Mouse (Mus musculus) thymus, postnatal 4 days (tissue): ENCODE results near the gene Tns1.

Experiments used
- DNase-seq: peaks from one replicate; pipeline ENCODE4 v3.0.0; 2021

Tns1 gene

DNA sequence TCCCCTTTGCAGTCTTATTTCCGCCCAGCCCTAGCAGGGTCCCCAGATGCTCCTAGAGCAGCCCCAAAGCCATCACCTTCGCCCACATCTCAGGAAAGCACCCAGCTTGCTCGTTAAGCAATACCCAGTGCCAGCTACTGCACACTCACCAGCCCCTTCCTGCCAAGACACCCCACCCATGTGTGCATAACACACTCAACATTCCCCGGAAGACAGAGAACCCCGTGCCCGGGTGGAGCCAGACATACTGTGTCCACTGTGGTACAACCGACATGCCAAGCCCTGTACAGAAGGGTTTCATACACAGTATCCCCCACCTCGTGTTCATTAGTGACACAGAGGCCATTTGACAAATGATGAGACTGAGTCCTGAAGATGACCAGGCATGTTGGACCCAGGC, 195.9 kb downstream of the Tns1 start:
- DNase-seq: no peak

- no peak for DNase-seq
Observed at GRCm38 (mm10) chr1:73927819-73928218, 196.4 kb downstream of the Tns1 start.

GRCm38 (mm10) chr1:73926279-73926678, 198.0 kb downstream of the Tns1 start:
- DNase-seq: peak; percentile 65

DNA sequence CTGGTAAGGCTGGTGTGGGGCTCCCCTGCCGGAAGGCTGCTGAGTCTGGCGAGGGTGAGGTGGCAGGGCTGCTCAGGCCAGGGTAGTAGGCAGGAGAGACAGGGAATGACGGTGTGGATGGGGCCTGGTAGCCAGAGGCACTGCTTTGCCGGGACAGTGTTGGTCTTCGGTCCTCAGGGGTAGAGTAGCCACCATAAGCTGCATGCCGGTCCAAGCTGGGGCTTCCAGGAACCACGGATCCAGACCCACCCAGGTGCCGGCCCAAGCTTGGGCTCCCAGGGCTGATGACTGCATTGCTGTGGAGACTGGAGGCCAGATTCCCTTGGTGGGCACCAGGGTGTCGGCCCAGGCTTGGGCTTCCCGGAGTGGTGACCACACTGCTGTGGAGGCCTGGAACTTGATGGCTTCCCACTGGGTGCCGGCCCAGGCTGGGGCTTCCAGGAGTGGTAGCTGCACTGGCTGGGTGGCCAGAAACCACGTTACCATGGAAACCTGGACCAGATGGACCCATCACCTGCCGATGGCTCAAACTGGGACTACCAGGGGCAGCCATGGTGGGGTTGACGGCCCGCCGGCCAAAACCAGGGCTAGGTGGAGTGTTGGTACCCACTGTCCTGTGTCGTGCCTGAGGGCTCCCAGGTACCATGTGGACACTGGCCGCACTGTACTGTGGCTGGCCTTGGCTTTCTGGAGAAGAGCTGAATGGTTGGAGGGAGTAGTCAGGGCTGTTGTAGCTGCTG, 199.2 kb downstream of the Tns1 start:
- no peak for DNase-seq

GRCm38 (mm10) chr1:73924210-73924609, 200.0 kb downstream of the Tns1 start:
- DNase-seq: no peak

DNA sequence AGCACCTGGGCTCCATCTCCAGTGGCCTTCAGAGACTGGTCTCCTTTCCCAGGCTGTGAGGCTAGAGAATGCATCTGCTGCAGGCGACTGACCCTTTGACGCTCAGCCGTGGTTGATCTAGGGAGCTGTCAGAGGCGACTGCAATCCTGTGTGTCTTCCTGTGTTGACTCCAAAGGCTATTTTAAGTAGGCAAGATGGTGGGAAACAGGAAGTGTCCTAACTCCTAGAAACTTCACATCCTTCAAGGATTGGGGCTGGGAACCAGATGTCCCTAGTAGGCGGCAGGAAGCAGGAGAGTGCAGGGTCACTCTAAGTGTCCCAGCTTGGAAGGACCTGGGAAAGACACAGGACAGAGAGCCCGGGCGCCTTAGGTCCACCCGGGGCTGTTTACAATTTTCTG, 201.1 kb downstream of the Tns1 start:
- no peak for DNase-seq

DNA sequence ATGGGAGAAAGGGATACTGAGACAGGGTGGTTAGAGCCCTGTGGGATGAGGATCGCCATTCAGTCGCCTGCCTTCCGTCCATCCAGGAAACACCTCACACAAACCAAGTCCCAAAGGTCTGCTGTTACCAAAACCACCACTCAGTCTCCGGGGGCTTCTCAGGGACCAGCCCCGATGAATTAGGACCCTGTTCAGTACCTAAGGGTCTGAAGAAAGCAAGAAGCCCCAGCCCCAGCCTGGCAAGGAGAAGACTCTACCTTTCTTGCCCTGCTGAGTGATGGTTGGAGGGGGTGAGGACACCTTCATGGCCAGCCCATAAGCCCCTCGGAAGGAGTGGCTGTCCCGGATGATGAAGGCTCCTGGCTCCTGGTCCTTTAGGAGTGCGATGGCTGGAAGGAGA, 203.5 kb downstream of the Tns1 start:
- DNase-seq: no peak

DNA sequence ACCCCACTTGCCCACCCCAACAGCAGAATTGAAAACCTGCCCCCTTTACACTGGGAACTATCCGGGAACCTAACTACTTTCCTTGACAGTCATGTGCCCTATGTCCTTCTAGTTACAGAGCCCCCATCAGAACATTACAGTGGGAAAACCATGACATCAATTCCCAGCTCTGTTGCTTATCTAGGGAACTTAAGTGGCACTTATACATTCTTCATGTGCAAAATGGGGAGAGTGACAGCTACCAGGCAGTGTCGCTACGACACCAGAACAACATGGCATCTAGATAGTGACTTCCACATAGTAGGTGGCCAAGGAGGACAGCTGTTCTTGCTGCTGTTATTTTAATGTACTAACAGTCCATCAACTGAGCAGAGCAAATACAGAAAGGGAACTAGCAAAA, 204.3 kb downstream of the Tns1 start:
- DNase-seq: no peak

DNA sequence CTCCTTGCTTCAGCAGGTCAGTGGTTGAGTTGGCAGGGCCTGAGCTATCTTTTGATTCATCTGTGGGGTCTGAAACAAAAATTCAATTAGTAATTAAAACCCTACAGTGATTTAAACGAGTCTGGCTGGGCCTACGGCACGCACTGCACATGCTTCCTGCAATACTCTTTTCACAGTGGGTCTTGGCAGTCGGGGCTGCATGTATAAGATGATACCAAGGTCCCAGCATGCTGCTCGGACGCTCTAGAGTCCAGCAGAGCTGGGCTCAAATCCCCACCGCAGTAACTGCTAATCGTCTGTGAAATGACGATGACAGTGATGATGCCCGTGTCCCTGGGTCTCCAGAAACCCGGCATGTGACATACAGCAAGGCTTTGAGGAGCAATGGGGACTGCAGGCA, 206.2 kb downstream of the Tns1 start:
- DNase-seq: peak; percentile 2

- DNase-seq: peak; percentile 3
Observed at GRCm38 (mm10) chr1:73916298-73916697, 208.0 kb downstream of the Tns1 start.

DNA sequence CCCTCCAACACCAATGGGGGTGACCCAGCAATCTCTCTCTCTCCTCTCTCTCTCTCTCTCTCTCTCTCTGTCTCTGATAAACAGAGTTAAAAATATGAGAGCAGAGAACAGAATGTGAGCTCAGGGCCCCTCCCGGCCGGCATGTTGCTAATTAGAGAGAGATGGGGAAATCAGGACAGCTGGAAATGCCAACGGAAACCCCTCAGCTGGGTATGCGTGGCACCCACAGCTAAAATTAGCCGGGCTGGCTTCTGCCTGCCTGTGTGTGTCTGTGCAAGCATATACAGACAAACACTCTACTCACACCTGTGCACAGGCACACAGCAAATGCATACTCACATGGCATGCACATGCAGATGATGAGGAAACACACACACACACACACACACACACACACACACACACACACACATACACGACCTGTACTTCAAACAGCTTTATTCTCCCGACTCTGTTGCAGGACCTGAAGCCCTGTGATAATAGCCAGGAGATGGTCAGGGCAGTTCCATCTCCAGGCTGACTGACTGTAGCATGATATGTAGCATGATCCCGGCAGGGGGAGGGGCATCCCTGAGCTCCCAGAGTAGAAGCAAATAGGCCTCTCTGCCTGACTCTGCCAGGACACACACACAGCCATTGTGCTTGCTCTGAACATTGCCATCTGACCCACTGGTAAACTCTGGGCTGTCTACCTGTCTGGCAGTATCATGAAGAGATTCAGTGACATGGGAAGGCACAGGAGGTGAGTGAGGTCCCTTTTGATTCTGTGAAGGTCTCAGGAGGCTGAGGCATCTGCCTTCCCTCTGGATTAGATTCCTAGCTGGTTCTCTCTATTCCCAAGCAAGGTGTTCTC, 208.8 kb downstream of the Tns1 start:
- peak; percentile 6 for DNase-seq

DNA sequence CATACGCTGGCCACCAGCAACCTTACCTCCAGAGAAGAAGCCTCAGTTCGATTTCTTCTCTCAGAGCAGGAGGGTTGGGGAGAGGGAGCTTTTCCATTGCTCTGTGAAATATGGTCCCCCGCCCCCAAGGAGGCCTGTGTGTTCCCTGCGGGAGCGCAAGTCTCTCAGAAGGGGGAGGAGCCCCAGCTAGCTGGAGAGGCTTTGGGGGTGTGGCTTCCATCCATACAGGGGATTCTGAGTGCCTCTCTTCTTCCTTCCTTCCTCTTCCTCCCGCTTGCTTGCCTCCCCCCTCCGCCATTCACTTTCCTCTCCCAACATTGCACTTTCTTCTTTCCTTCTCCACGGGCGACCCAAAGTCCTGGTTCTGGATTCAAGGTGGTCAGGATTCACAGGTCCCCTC, 210.2 kb downstream of the Tns1 start:
- DNase-seq: peak; percentile 6

- peak; percentile 4 for DNase-seq
Observed at GRCm38 (mm10) chr1:73913071-73914005, 210.9 kb downstream of the Tns1 start.

GRCm38 (mm10) chr1:73912466-73912865, 211.8 kb downstream of the Tns1 start:
- no peak for DNase-seq

DNA sequence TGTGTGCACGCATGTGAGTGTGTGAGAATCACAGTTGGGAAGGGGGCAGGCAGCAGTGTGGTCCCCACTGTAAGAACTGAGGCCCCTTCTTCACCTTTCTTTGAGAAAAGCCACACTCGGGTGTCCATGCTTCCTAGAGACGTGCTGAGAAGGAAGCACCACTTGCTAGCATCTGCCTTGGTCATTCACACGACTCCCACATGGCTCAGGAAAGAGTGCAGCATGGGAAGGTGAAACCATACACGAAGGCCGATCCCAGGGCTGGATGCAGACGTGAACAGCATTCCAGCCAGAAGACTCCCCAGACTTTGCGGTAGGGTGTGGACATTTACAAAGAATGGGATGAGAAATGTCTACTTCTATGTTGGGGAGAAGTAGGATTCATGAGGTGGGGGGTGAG, 212.3 kb downstream of the Tns1 start:
- DNase-seq: no peak

DNA sequence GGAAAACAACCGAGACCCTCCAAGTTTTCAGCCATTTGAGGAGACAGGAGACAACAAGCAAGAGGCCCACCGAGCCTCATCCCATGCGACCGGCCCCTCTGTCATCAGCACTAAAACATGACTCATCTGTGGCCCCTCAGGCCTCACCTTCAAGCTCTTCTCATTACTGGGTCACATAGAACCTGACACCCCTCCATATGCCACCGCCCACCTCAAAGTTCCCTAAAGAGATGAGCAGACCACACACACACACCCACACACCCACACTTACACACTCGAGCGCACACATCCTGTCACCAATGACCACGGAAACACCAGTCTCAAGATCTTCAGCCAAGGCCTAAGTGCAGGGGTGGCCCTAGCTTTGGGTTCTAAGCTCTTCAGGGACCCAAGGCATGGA, 213.5 kb downstream of the Tns1 start:
- DNase-seq: no peak

DNA sequence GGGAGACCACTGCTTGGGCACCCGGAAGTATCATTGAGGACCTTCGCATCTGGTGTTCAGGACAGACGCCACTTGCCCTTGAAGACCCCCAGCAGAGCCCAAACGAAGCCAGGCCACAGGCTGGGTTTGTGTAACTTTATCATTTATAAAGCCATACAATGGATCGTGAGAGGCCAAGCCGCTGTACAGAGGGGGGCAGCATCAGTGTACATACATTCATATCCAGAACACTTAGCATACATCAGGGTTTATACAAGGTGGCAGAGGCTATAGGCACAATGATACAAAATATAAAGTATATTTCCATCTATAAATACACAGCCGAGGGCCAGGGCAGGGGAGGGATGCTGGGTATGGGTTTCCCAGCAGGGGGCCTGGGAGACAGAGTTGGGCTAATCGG, 214.1 kb downstream of the Tns1 start:
- DNase-seq: no peak

DNA sequence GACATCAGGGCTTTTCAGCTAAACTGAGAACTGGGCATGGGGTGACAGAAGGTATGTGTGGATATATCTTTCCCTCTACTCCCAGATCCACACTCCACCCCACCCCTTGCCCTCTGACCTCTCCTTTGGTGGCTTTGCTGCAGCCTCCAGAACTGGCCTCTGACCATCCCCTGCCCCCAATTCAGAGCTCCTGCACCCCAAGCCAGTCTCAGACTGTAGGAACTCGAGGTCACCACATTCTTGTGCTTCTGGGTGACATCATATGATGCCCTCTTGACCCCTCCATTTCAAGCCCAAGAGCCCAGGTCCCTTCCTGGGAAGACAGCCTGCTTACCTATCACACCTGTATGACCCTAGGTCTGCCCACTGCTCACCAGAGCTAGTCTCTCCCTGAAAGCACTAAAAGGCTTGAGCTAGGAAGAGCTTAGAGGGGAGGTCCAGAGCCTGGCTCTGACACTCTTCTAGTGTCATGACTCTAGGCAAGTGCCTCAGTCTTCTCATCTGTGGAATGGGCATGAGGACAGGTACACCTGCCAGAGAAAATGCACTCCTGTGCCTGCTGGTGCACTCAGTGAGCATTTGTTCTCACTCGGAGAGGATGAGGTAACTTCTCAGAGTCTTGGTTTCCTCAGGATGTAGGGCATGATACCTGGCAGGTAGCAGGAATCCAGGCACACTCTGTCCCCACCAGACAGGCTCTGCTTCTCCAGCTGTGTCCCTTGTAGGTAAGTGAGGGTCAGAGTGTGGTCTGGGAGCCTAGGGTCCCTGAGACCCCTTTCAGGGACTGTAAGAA, 214.9 kb downstream of the Tns1 start:
- no peak for DNase-seq

DNA sequence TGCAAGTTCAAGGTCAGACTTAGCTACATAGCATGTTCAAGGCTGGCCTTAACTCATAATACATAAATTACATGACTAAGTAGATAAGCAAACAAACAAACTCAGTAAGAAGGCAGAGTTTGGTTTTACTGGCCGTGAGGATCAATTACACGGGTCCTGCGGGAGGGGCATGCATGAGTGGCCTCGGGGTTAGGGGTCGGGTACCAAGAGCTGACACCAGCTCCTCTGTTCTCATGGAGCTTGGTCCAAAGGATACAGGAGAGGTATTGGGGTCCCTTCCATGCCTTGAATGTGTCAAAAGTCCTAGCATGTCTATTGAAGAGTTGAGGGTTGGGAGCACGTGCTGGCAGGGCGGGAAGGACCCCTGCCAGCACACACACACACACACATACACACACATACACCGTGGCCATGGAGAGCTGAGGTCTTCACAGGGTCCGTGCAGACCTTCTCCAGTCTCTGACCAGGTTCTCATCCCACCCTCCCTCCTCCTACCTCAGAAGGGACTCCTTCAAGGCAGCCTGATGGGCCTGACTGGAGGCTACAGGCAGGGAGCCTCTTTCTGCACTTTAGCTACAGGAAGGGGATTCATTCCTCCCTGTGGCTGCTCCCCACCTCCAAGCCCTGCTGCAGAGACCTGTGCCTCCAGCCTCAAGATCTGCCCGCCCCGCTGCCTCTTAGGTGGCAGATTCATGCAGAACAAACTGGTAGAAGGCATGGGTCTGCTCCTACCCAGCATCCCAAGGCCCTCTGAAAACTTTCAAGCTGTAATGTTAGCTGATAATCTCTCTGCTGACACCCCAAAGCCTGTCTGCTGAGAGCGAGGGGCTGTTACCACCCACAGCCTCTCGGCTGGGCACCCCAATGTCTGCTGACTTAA, 215.9 kb downstream of the Tns1 start:
- DNase-seq: no peak

DNA sequence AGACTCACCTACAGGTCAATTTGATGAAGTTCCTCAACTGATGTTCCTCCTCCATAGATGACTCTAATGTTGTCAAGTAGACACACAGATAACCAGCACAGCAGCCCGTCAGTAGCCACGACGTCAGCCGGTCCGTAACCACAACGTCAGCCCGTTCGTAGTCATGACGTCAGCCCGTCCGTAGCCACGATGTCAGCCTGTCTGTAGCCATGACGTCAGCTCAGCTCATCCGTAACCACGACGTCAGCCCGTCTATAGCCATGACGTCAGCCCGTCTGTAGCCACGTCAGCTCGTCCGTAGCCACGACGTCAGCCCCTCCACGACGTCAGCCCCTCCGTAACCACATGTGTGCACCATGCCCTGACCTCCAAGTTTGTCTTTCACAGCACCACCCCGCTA, 217.1 kb downstream of the Tns1 start:
- no peak for DNase-seq

DNA sequence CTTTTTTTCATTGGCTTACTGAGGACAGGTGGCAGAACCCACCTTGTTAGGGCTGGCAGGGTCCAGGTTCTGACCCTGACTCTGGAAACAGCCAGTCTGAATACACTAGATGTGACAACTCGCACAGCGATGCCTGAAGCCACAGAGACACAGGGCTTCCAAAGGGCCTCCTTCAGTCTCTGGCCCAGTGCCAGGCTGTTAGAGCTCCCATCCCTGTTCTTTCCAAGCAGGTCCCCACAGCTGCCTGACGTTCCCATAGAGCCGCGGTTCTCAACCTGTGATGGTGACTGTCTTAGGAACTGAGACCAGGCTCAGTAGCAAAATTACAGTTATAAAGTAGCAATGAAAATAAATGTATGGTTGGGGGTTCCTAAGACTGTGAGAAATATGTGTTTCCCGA, 217.9 kb downstream of the Tns1 start:
- no peak for DNase-seq
